Mouse (Mus musculus) spleen, postnatal 36 days (tissue): ENCODE measurements around the gene Brms1.

Experiments used
- DNase-seq, 2 experiments: peaks; one replicate each; pipeline ENCODE4 v3.0.0; 2022; ENCODE audit warnings: low spot score in 2 of 2, mixed read lengths in 1 of 2

Gene Brms1

GRCm38 (mm10) chr19:5038709-5039156, 2.4 kb upstream of the Brms1 start, which contains the start of the genes B4gat1 and AC124502.3:
B4gat1 (plus strand) TSS chr19:5038826.
AC124502.3 (plus strand) TSS chr19:5038891.
- peak; percentile 85 to 86 for DNase-seq

DNA sequence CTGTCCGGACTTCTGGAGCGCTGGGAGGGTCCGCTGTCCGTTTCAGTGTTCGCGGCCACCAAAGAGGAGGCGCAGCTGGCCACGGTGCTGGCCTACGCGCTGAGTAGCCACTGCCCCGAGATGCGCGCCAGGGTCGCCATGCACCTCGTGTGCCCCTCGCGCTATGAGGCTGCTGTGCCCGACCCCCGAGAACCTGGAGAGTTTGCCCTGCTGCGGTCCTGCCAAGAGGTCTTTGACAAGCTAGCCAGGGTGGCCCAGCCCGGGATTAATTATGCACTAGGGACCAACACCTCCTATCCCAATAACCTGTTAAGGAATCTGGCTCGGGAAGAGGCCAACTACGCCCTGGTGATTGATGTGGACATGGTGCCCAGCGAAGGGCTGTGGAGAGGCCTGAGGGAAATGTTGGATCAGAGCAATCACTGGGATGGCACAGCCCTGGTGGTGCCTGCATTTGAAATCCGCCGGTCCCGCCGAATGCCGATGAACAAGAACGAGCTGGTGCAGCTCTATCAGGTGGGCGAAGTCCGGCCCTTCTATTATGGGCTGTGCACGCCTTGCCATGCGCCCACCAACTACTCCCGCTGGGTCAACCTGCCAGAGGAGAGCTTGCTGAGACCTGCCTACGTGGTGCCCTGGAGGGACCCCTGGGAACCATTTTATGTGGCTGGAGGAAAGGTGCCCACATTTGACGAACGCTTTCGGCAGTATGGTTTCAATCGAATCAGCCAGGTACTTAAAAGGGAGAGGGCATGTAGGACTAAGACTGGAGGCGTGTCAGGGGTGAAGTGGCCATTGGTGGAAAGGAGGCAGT, 1.6 kb upstream of the Brms1 start:
- DNase-seq = no peak

GRCm38 (mm10) chr19:5041588-5041987, 434 bp downstream of the Brms1 start:
- DNase-seq = no peak

DNA sequence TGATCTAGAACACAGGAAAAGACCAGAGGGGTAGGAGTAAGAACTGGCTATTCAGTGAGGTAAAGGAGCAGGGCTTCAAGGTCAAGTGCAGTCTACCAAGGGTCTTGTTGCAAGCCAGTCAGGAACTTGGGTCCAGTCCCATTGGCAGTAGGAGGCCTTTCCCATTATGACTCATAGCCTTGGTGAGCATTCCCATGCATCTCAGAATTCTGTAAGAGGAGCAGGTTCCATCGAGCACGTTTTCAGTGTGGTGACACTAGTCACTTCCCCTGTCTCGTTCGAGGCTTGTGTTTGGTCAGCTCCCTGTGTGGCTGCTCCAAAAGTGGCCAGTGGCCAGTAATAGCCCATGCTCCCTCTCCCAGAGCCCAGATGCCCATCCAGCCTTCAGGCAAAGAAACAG, 4.4 kb downstream of the Brms1 start:
- DNase-seq = no peak

GRCm38 (mm10) chr19:5048138-5049056, 7.2 kb downstream of the Brms1 start:
- no peak for DNase-seq

DNA sequence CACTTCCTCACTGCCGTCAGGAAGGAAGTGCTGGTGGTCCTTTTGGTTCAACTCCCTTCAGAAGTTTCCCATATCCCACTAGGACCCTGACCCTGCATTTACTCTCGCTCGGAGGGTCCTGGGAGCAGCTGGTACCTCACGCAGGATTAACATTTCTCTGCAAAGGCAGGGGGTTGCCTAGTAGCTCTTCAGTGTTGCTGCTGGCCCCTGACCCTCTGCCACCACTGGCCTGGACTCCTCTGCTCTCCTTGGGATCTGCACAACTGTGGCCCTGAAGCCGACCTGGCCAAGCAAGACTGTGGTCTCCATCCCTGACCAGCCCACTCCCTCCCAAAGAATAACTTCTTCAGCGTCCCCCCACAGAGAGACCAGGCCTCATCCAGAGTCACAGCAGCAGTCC, 8.2 kb downstream of the Brms1 start:
- no peak for DNase-seq

GRCm38 (mm10) chr19:5050047-5050905, 9.1 kb downstream of the Brms1 start, which contains the start of gene Rin1:
Rin1 (plus strand) TSS chr19:5050481.
- no peak for DNase-seq

DNA sequence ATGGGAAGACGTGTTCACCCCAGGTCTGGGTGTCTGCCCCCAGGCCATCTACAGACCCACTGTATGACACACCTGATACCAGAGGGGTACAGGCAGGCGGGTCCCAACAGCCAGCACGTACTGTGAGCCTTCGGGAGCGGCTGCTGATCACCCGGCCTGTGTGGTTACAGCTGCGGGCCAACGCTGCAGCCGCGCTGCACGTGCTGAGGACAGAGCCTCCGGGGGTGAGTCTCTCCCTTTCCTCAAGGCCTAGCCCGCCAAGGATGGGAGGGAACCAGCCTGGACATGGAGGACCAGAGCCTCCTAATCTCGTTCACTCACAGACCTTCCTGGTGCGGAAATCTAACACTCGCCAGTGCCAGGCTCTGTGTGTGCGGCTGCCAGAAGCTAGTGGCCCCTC, 9.9 kb downstream of the Brms1 start:
- no peak for DNase-seq

DNA sequence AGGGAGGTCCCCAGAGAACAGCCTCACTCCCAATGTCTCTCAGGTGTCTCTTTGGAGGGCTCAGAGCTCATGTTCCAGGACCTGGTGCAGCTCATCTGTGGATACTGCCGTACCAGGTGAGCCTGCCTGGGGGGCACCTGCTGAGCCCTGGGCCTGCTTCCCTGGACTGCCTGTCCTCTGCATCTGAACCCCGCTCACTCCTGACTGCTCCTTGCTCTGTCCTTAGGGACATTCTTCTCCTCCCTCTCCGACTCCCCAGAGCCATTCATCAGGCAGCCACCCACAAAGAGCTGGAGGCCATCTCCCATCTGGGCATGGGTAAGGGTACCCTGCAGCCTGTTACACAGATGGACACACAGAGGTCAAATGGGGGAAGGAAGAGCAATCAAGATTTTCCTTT, 10.4 kb downstream of the Brms1 start:
- no peak for DNase-seq

GRCm38 (mm10) chr19:5052166-5052822, 11.1 kb downstream of the Brms1 start:
- DNase-seq = no peak

- DNase-seq = no peak
Measured at GRCm38 (mm10) chr19:5052853-5053252, 11.7 kb downstream of the Brms1 start.

GRCm38 (mm10) chr19:5053909-5054308, 12.8 kb downstream of the Brms1 start:
- no peak for DNase-seq

DNA sequence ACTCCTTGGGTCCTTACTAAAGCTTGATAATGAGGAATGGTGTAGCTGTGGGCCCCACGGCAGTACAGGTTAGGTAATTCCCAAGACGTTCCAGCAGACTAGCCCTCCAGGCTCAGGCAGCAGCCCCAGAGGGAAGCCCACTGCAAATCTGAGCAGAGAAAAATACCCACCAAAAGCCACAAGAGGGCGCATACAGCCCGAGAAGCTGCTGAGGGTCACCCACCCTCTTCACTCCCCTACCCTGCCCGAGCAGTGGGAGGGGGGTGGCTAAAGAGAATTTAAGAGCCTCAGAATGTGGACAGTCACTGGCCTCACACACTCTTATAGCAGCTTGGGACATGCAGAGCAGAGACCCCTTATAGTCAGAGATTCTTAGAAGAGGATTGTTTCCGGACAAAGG, 15.1 kb downstream of the Brms1 start:
- DNase-seq = no peak

GRCm38 (mm10) chr19:5057876-5058775, 17.0 kb downstream of the Brms1 start:
- no peak for DNase-seq

- DNase-seq = no peak
Measured at GRCm38 (mm10) chr19:5058801-5059771, 17.9 kb downstream of the Brms1 start.

- no peak for DNase-seq
Measured at GRCm38 (mm10) chr19:5060365-5061330, 19.5 kb downstream of the Brms1 start.

GRCm38 (mm10) chr19:5062041-5062440, 20.9 kb downstream of the Brms1 start:
- DNase-seq = no peak
